ENCODE assay signal across 22 mouse cellular contexts in the genomic region with DNA sequence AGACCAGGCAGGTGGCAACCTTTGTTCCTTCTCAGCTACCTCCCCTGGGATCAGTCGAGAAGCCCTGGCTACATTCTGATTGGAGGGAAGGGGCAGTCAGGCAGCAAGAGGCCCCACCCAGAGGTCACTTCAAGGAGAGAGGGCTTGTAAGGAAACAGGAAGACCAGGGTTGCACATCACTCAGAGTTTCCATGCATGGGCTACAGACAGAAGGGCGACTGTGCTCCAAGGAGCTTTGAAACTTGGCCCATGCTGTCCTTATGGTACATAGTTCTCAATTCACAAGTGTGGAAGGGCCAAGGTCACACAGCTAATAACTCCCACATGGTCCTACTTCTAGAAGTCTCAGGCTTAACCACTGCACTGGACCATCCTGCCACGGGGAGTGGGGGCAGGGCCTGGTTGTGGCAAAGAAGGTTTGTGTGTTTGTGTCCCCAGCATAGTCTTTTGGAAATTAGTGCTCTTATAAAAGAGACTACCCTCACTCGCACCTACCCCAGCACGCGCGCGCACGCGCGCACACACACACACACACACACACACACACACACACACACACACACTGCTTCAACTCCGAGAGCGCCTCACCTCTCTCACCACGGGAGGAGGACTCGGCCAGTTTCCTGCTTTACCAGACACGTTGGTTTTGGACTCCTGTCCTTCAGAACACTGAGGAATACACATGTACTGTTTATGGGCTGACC. TPM values are rescaled to one million over a fixed set of nuclear protein-coding genes. Genes with fewer than 3 reads are reported as not detected.
DNase-seq lines count a peak whose midpoint lies in the region; ATAC-seq and TF ChIP-seq lines count a peak whose summit lies in the region.
"Had no signal": no experiment of that assay in that cellular context is flagged by ENCODE, and none has a peak within 500 bp of the region (broad histone marks: within the 10 kb centered on the region; RNA-seq: fewer than 3 reads in every experiment).

No protein-coding gene starts in this region.

- 70% methylated on average over 16 of the region's 16 CpGs for WGBS in intestine, embryonic 15.5 days
- whole genome bisulfite sequencing in intestine, postnatal 0 days = 73% methylated on average over 16 of the region's 16 CpGs
- WGBS in limb, embryonic 10.5 days = 73% methylated on average over 16 of the region's 16 CpGs
- WGBS in forebrain, embryonic 12.5 days = 80% methylated on average over 15 of the region's 16 CpGs

- ATAC-seq in intestine, embryonic 15.5 days = peak; percentile 64
- no peak for ATAC-seq in intestine, postnatal 0 days
- ATAC-seq in forebrain, embryonic 12.5 days (ENCODE audit: low FRiP score) = no peak
- ATAC-seq: activated CD4-positive, CD25-positive, alpha-beta regulatory T cell, adult 4 months had no signal

- H3K4me2 ChIP-seq in intestine, embryonic 15.5 days (replicated peaks) = no peak overlapping the region
- no peak overlapping the region for H3K4me2 ChIP-seq in intestine, postnatal 0 days (replicated peaks; ENCODE audit: low read depth)
- H3K4me2 ChIP-seq in forebrain, embryonic 12.5 days = no peak overlapping the region
- H3K4me2 ChIP-seq: embryonic facial prominence, embryonic 13.5 days; limb, embryonic 13.5 days; midbrain, embryonic 11.5 days had no signal

- H3K36me3 ChIP-seq in intestine, embryonic 15.5 days = no peaks in the 10 kb centered on the region
- H3K36me3 ChIP-seq in intestine, postnatal 0 days (ENCODE audit: control insufficient read depth, insufficient read depth) = no peaks in the 10 kb centered on the region
- no peaks in the 10 kb centered on the region for H3K36me3 ChIP-seq in limb, embryonic 10.5 days
- H3K36me3 ChIP-seq in forebrain, embryonic 12.5 days (replicated peaks) = no peaks in the 10 kb centered on the region
- H3K36me3 ChIP-seq: embryonic facial prominence, embryonic 13.5 days; limb, embryonic 13.5 days had no signal

- H3K27me3 ChIP-seq in intestine, embryonic 15.5 days (replicated peaks) = no peaks in the 10 kb centered on the region
- H3K27me3 ChIP-seq in intestine, postnatal 0 days (replicated peaks; ENCODE audit: control insufficient read depth, insufficient read depth, low read length) = no peaks in the 10 kb centered on the region
- no peaks in the 10 kb centered on the region for H3K27me3 ChIP-seq in limb, embryonic 10.5 days (ENCODE audit: low read depth, poor library complexity, severe bottlenecking)
- no peaks in the 10 kb centered on the region for H3K27me3 ChIP-seq in forebrain, embryonic 12.5 days
- H3K27me3 ChIP-seq: embryonic facial prominence, embryonic 13.5 days; limb, embryonic 13.5 days had no signal

- no peaks in the 10 kb centered on the region for H3K9me3 ChIP-seq in intestine, embryonic 15.5 days
- H3K9me3 ChIP-seq in intestine, postnatal 0 days (ENCODE audit: control insufficient read depth) = no peaks in the 10 kb centered on the region
- no peaks in the 10 kb centered on the region for H3K9me3 ChIP-seq in limb, embryonic 10.5 days (replicated peaks)
- no peaks in the 10 kb centered on the region for H3K9me3 ChIP-seq in forebrain, embryonic 12.5 days
- H3K9me3 ChIP-seq: embryonic facial prominence, embryonic 13.5 days; limb, embryonic 13.5 days had no signal

- no peak overlapping the region for H3K4me3 ChIP-seq in intestine, embryonic 15.5 days (replicated peaks)
- no peak overlapping the region for H3K4me3 ChIP-seq in intestine, postnatal 0 days (ENCODE audit: low read depth, low read length)
- no peak overlapping the region for H3K4me3 ChIP-seq in limb, embryonic 10.5 days
- H3K4me3 ChIP-seq in forebrain, embryonic 12.5 days (replicated peaks) = no peak overlapping the region
- H3K4me3 ChIP-seq: embryonic facial prominence, embryonic 13.5 days; layer of hippocampus, adult 2 months; limb, embryonic 13.5 days; myocyte had no signal

- no peak overlapping the region for H3K27ac ChIP-seq in intestine, embryonic 15.5 days
- no peak overlapping the region for H3K27ac ChIP-seq in intestine, postnatal 0 days (ENCODE audit: low read depth, low read length)
- peak overlapping the region; percentile 75 for H3K27ac ChIP-seq in limb, embryonic 10.5 days
- no peak overlapping the region for H3K27ac ChIP-seq in forebrain, embryonic 12.5 days
- H3K27ac ChIP-seq: embryonic facial prominence, embryonic 13.5 days; layer of hippocampus, adult 2 months; limb, embryonic 13.5 days had no signal

- peak; percentile 53 for DNase-seq in ES-CJ7 (ENCODE audit: low read depth, low spot score)
- peak; percentile 62 for DNase-seq in embryo, embryonic 10.5 days (ENCODE audit: low spot score)
- DNase-seq in limb, embryonic 10.5 days (ENCODE audit: low spot score) = peak; percentile 56
- no peak for DNase-seq in spleen, postnatal 4 days (ENCODE audit: low spot score in 2 of 2)
- DNase-seq: adrenal gland, postnatal 36 days; cerebellum, adult 9-11 months; heart, adult 18-20 months; heart, postnatal 36 days; kidney, adult 11 months; right cerebral cortex, postnatal 14 days had no signal

- TF ChIP-seq CTCF in intestine, postnatal 0 days (IDR thresholded peaks at IDR 0.05; ENCODE audit: low read depth) = no peak

- H3K9ac ChIP-seq in intestine, embryonic 15.5 days = no peak overlapping the region
- no peak overlapping the region for H3K9ac ChIP-seq in intestine, postnatal 0 days (ENCODE audit: low read depth, low read length)
- no peak overlapping the region for H3K9ac ChIP-seq in forebrain, embryonic 12.5 days
- H3K9ac ChIP-seq: embryonic facial prominence, embryonic 13.5 days; limb, embryonic 13.5 days had no signal

- peaks cover 8% of the 10 kb centered on the region; the same call in 1 of the 2 replicates for H3K4me1 ChIP-seq in intestine, embryonic 15.5 days (replicated peaks)
- peaks cover 5% of the 10 kb centered on the region; the same call in 1 of the 2 replicates for H3K4me1 ChIP-seq in intestine, postnatal 0 days (replicated peaks; ENCODE audit: control insufficient read depth, insufficient read depth, low read length)
- peaks cover 77% of the 10 kb centered on the region for H3K4me1 ChIP-seq in limb, embryonic 10.5 days
- peaks cover 41% of the 10 kb centered on the region for H3K4me1 ChIP-seq in forebrain, embryonic 12.5 days

RNA-seq across cellular contexts. Expression of gene Cdcp2, which starts 2.1 kb away (rescaled TPM):
- polyA plus RNA-seq in intestine, embryonic 15.5 days (2015; fragmentation: Nextera tagmentation; extraction: Ambion mirVana) = not detected in 2 replicates
- not detected in 2 replicates for polyA plus RNA-seq in intestine, postnatal 0 days (2015; fragmentation: Nextera tagmentation; extraction: Ambion mirVana)
- 0.11 TPM in 1 of 2 replicates, not detected in the other for polyA plus RNA-seq in limb, embryonic 10.5 days (2016; fragmentation: Nextera tagmentation; extraction: Ambion mirVana)
- not detected in 2 replicates for polyA plus RNA-seq in forebrain, embryonic 12.5 days (2016; fragmentation: Nextera tagmentation; extraction: Ambion mirVana)
- polyA plus RNA-seq: activated CD4-positive, CD25-positive, alpha-beta regulatory T cell, adult 4 months; embryonic facial prominence, embryonic 13.5 days; liver, embryonic 16.5 days; myocyte; testis, adult 2 months; urinary bladder, adult 2 months had no signal

RNA-seq across cellular contexts. Expression of gene Cyb5rl, which starts 27.8 kb away (rescaled TPM):
- polyA plus RNA-seq in intestine, embryonic 15.5 days (2015; fragmentation: Nextera tagmentation; extraction: Ambion mirVana) = 6.1 and 6.6 TPM in 2 replicates
- polyA plus RNA-seq in intestine, postnatal 0 days (2015; fragmentation: Nextera tagmentation; extraction: Ambion mirVana) = 3.6 and 4.0 TPM in 2 replicates
- polyA plus RNA-seq in limb, embryonic 10.5 days (2016; fragmentation: Nextera tagmentation; extraction: Ambion mirVana) = 11.7 and 12.6 TPM in 2 replicates
- 6.0 and 7.0 TPM in 2 replicates for polyA plus RNA-seq in forebrain, embryonic 12.5 days (2016; fragmentation: Nextera tagmentation; extraction: Ambion mirVana)

RNA-seq across cellular contexts. Expression of gene Mrpl37, which starts 28.0 kb away (rescaled TPM):
- polyA plus RNA-seq in intestine, embryonic 15.5 days (2015; fragmentation: Nextera tagmentation; extraction: Ambion mirVana) = 103 and 115 TPM in 2 replicates
- 51.4 and 52.8 TPM in 2 replicates for polyA plus RNA-seq in intestine, postnatal 0 days (2015; fragmentation: Nextera tagmentation; extraction: Ambion mirVana)
- 145 and 167 TPM in 2 replicates for polyA plus RNA-seq in limb, embryonic 10.5 days (2016; fragmentation: Nextera tagmentation; extraction: Ambion mirVana)
- 81.5 and 83.2 TPM in 2 replicates for polyA plus RNA-seq in forebrain, embryonic 12.5 days (2016; fragmentation: Nextera tagmentation; extraction: Ambion mirVana)

Comparison
In these comparisons a context has a peak if more than half of its experiments do, and no peak if none do; other contexts are left out.
1. DNase-seq: peak in ES-CJ7 (single experiment), embryo, embryonic 10.5 days (single experiment) and limb, embryonic 10.5 days (single experiment); none in spleen, postnatal 4 days (0 of 2).